ENCODE assay signal across 12 mouse cellular contexts in the genomic region with DNA sequence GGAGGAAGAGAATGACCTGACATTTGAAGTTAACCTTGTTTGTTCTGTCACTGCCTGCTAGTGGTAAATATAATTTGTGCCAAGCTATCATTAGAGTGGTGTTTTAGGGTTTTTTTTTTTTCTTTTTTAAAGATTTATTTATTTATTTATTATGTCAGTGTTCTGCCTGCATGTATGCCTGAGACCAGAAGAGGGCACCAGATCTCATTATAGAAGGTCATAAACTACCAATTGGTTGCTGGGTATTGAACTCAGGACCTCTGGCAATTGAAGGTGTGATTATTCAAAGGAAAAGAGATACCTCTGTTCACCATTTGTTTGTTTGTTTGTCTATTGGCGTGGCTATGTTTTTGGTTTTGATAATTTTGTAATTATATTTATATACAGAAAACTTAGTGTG. TPM values are rescaled to one million over a fixed set of nuclear protein-coding genes. Genes with fewer than 3 reads are reported as not detected.
DNase-seq lines count a peak whose midpoint lies in the region; ATAC-seq and TF ChIP-seq lines count a peak whose summit lies in the region.
"Had no signal": no experiment of that assay in that cellular context is flagged by ENCODE, and none has a peak within 500 bp of the region (broad histone marks: within the 10 kb centered on the region; RNA-seq: fewer than 3 reads in every experiment).

No protein-coding gene starts in this region.

- TF ChIP-seq CTCF in lung, embryonic 14.5 days (IDR thresholded peaks at IDR 0.05; ENCODE audit: low read depth), result peak; percentile 38
- no peak for TF ChIP-seq CTCF in lung, adult 2 months (IDR thresholded peaks at IDR 0.05; ENCODE audit: insufficient read depth, low read length)

- no peak overlapping the region for H3K4me3 ChIP-seq in lung, embryonic 14.5 days (ENCODE audit: low read depth, low read length)
- no peak overlapping the region for H3K4me3 ChIP-seq in lung, adult 2 months (replicated peaks; ENCODE audit: extremely low read depth, low read depth, low read length)
- no peak overlapping the region for H3K4me3 ChIP-seq in hindbrain, embryonic 13.5 days
- H3K4me3 ChIP-seq: hindbrain, embryonic 15.5 days had no signal

- H3K4me1 ChIP-seq in lung, embryonic 14.5 days (ENCODE audit: insufficient read depth), result no peaks in the 10 kb centered on the region
- no peaks in the 10 kb centered on the region for H3K4me1 ChIP-seq in lung, adult 2 months (ENCODE audit: control insufficient read depth, insufficient read depth, low read length)
- no peaks in the 10 kb centered on the region for H3K4me1 ChIP-seq in hindbrain, embryonic 13.5 days (replicated peaks)
- H3K4me1 ChIP-seq: hindbrain, embryonic 15.5 days had no signal

- H3K27ac ChIP-seq in lung, embryonic 14.5 days (ENCODE audit: low read depth), result no peak overlapping the region
- H3K27ac ChIP-seq in hindbrain, embryonic 13.5 days, result no peak overlapping the region
- H3K27ac ChIP-seq: hindbrain, embryonic 15.5 days; macrophage had no signal

- no peak overlapping the region for H3K4me2 ChIP-seq in lung, embryonic 14.5 days
- H3K4me2 ChIP-seq in hindbrain, embryonic 13.5 days, result no peak overlapping the region
- H3K4me2 ChIP-seq: hindbrain, embryonic 15.5 days had no signal

- no peak overlapping the region for H3K9ac ChIP-seq in lung, embryonic 14.5 days
- H3K9ac ChIP-seq in hindbrain, embryonic 13.5 days, result no peak overlapping the region
- H3K9ac ChIP-seq: hindbrain, embryonic 15.5 days had no signal

- H3K9me3 ChIP-seq in lung, embryonic 14.5 days (ENCODE audit: low read depth, low read length), result no peaks in the 10 kb centered on the region
- no peaks in the 10 kb centered on the region for H3K9me3 ChIP-seq in hindbrain, embryonic 13.5 days
- H3K9me3 ChIP-seq: hindbrain, embryonic 15.5 days had no signal

- TF ChIP-seq POLR2A in lung, adult 2 months (IDR thresholded peaks at IDR 0.05; ENCODE audit: borderline replicate concordance, extremely low read depth, low read depth, low read length), result no peak

- no peaks in the 10 kb centered on the region for H3K27me3 ChIP-seq in lung, embryonic 14.5 days (ENCODE audit: insufficient read depth, low read length)
- no peaks in the 10 kb centered on the region for H3K27me3 ChIP-seq in hindbrain, embryonic 13.5 days
- H3K27me3 ChIP-seq: hindbrain, embryonic 15.5 days had no signal

- 84% methylated on average over 1 of the region's 1 CpGs for WGBS in lung, embryonic 14.5 days
- 96% methylated on average over 1 of the region's 1 CpGs for WGBS in lung, adult 2 months
- WGBS in hindbrain, embryonic 13.5 days, result 98% methylated on average over 1 of the region's 1 CpGs

- H3K36me3 ChIP-seq in lung, embryonic 14.5 days (ENCODE audit: insufficient read depth), result peaks cover 85% of the 10 kb centered on the region
- peaks cover 81% of the 10 kb centered on the region for H3K36me3 ChIP-seq in hindbrain, embryonic 13.5 days

- no peak for ATAC-seq in lung, embryonic 14.5 days (ENCODE audit: insufficient read depth)
- ATAC-seq in hindbrain, embryonic 13.5 days (ENCODE audit: low FRiP score), result no peak

- peak; percentile 12 to 31 for DNase-seq in cerebellum, postnatal 10 days
- DNase-seq in cerebellum, adult 18-20 months, result no peak
- DNase-seq in lung, embryonic 14.5 days, result peak; percentile 42
- DNase-seq in lung, adult 2 months, result no peak
- peak; percentile 49 for DNase-seq in adipocyte (ENCODE audit: low spot score)
- DNase-seq in retina, embryonic 14.5 days (ENCODE audit: low spot score), result peak; percentile 28
- DNase-seq in urinary bladder, postnatal 36 days (ENCODE audit: low spot score in 2 of 2), result no peak
- DNase-seq: gastrocnemius, postnatal 25 days; layer of hippocampus, postnatal 36 days had no signal

RNA-seq across cellular contexts. Expression of a gene that starts 37.7 kb away (rescaled TPM):
- polyA plus RNA-seq in lung, embryonic 14.5 days (2014; fragmentation: Nextera tagmentation; extraction: Ambion mirVana), result 193 and 196 TPM in 2 replicates
- 26.4 and 33.5 TPM in 2 replicates for polyA plus RNA-seq in lung, adult 2 months (2012; rRNA removed)
- 165 and 167 TPM in 2 replicates for polyA plus RNA-seq in hindbrain, embryonic 13.5 days (2015; fragmentation: Nextera tagmentation; extraction: Ambion mirVana)

RNA-seq across cellular contexts. Expression of a gene that starts 39.7 kb away (rescaled TPM):
- 109 and 115 TPM in 2 replicates for polyA plus RNA-seq in lung, embryonic 14.5 days (2014; fragmentation: Nextera tagmentation; extraction: Ambion mirVana)
- polyA plus RNA-seq in lung, adult 2 months (2012; rRNA removed), result 5.2 and 10.0 TPM in 2 replicates
- polyA plus RNA-seq in hindbrain, embryonic 13.5 days (2015; fragmentation: Nextera tagmentation; extraction: Ambion mirVana), result 86.1 and 86.5 TPM in 2 replicates

RNA-seq across cellular contexts. Expression of a gene that starts 40.0 kb away (rescaled TPM):
- polyA plus RNA-seq in lung, embryonic 14.5 days (2014; fragmentation: Nextera tagmentation; extraction: Ambion mirVana), result 35.0 and 37.2 TPM in 2 replicates
- polyA plus RNA-seq in lung, adult 2 months (2012; rRNA removed), result 9.7 and 11.6 TPM in 2 replicates
- 19.5 and 20.6 TPM in 2 replicates for polyA plus RNA-seq in hindbrain, embryonic 13.5 days (2015; fragmentation: Nextera tagmentation; extraction: Ambion mirVana)

RNA-seq across cellular contexts. Expression of a gene that starts 42.0 kb away (rescaled TPM):
- polyA plus RNA-seq in lung, embryonic 14.5 days (2014; fragmentation: Nextera tagmentation; extraction: Ambion mirVana), result 66.5 and 66.7 TPM in 2 replicates
- polyA plus RNA-seq in lung, adult 2 months (2012; rRNA removed), result 3.5 and 6.2 TPM in 2 replicates
- polyA plus RNA-seq in hindbrain, embryonic 13.5 days (2015; fragmentation: Nextera tagmentation; extraction: Ambion mirVana), result 42.2 and 47.1 TPM in 2 replicates

Comparison
In these comparisons a context has a peak if more than half of its experiments do, and no peak if none do; other contexts are left out.
1. DNase-seq: peak in cerebellum, postnatal 10 days (2 of 2), lung, embryonic 14.5 days (single experiment), adipocyte (single experiment) and retina, embryonic 14.5 days (single experiment); none in cerebellum, adult 18-20 months (0 of 2), lung, adult 2 months (single experiment) and urinary bladder, postnatal 36 days (0 of 2).